ENCODE assay signal across 9 mouse cellular contexts in genomic region chr16:57755708-57756107, GRCm38 (mm10). TPM values are rescaled to one million over a fixed set of nuclear protein-coding genes. Genes with fewer than 3 reads are reported as not detected.
DNase-seq lines count a peak whose midpoint lies in the region; ATAC-seq and TF ChIP-seq lines count a peak whose summit lies in the region.
"Had no signal": no experiment of that assay in that cellular context is flagged by ENCODE, and none has a peak within 500 bp of the region (broad histone marks: within the 10 kb centered on the region; RNA-seq: fewer than 3 reads in every experiment).

No protein-coding gene starts in this region.

- intact Hi-C loops in heart, adult 2 months (cut with DNase I): loop anchor here (10.0 kb wide), 1 partner anchor 169 kb away; no protein-coding TSS in a partner anchor

- peak overlapping the region; percentile 76; the same call in 1 of the 2 replicates for H3K4me2 ChIP-seq in limb, embryonic 15.5 days

- H3K4me1 ChIP-seq in heart, adult 2 months (ENCODE audit: control insufficient read depth, insufficient read depth, low read length): no peaks in the 10 kb centered on the region
- H3K4me1 ChIP-seq in limb, embryonic 15.5 days: peaks cover 29% of the 10 kb centered on the region

- no peaks in the 10 kb centered on the region for H3K36me3 ChIP-seq in heart, adult 2 months (ENCODE audit: control insufficient read depth, insufficient read depth, low read length)
- H3K36me3 ChIP-seq in limb, embryonic 15.5 days: no peaks in the 10 kb centered on the region

- peak overlapping the region; percentile 79 for H3K27ac ChIP-seq in heart, adult 2 months
- no peak overlapping the region for H3K27ac ChIP-seq in limb, embryonic 15.5 days

- 0 out of 2 replicates have a peak overlapping the region, but pooled peaks have one; percentile 38 for H3K9ac ChIP-seq in heart, adult 2 months (ENCODE audit: low read depth, low read length)
- H3K9ac ChIP-seq in limb, embryonic 15.5 days: no peak overlapping the region

- WGBS in heart, adult 2 months: 48% methylated on average over 5 of the region's 5 CpGs
- WGBS in limb, embryonic 15.5 days: 54% methylated on average over 5 of the region's 5 CpGs

- no peak for TF ChIP-seq POLR2A in heart, adult 2 months (IDR thresholded peaks at IDR 0.05; ENCODE audit: insufficient read depth, low read depth, low read length)

- no peaks in the 10 kb centered on the region for H3K79me2 ChIP-seq in heart, adult 2 months (replicated peaks; ENCODE audit: control insufficient read depth, insufficient read depth, low read length)

- no peak for ATAC-seq in limb, embryonic 15.5 days (ENCODE audit: insufficient number of reproducible peaks, low FRiP score, low TSS enrichment, low read depth)

- no peaks in the 10 kb centered on the region for H3K9me3 ChIP-seq in limb, embryonic 15.5 days

- H3K4me3 ChIP-seq in heart, adult 2 months: peak overlapping the region; percentile 51
- 0 out of 2 replicates have a peak overlapping the region, but pooled peaks have one; percentile 44 for H3K4me3 ChIP-seq in limb, embryonic 15.5 days

- DNase-seq in heart, adult 2 months: peak in 1 of 2 experiments; percentile 24
- no peak for DNase-seq in heart, adult 18-20 months
- DNase-seq in retina, embryonic 14.5 days (ENCODE audit: low spot score): peak; percentile 10
- no peak for DNase-seq in retina, postnatal 1 day
- DNase-seq in thymus, postnatal 10 days (ENCODE audit: low spot score in 2 of 2): no peak
- no peak for DNase-seq in spleen, postnatal 10 days (ENCODE audit: low spot score in 2 of 2)
- DNase-seq in urinary bladder, postnatal 25 days (ENCODE audit: low spot score): no peak
- DNase-seq: lung, adult 2 months had no signal

- TF ChIP-seq EP300 in heart, adult 2 months (IDR thresholded peaks at IDR 0.05; ENCODE audit: insufficient read depth, low read depth, low read length): no peak

- TF ChIP-seq CTCF in heart, adult 2 months (IDR thresholded peaks at IDR 0.05): no peak

- no peaks in the 10 kb centered on the region for H3K27me3 ChIP-seq in heart, adult 2 months (ENCODE audit: control insufficient read depth, insufficient read depth, low read length)
- 0 out of 2 replicates have a peak, but pooled peaks cover 8% of the 10 kb centered on the region for H3K27me3 ChIP-seq in limb, embryonic 15.5 days

RNA-seq across cellular contexts. Expression of gene Col8a1, which starts 1.2 kb away (rescaled TPM):
- 1 to 10 TPM; 5.3 to 5.6 TPM for total RNA-seq in heart, adult 2 months (2021)
- polyA plus RNA-seq in heart, adult 2 months (2012; rRNA removed): 5.1 and 7.6 TPM in 2 replicates
- 1 to 10 TPM; 4.6 to 4.9 TPM for total RNA-seq in heart, adult 18-20 months (2021)
- polyA plus RNA-seq in limb, embryonic 15.5 days (2015; fragmentation: Nextera tagmentation; extraction: Ambion mirVana): 45.7 and 45.8 TPM in 2 replicates
